Mouse (Mus musculus): ENCODE measurements around the gene Astl.

Gene Astl

GRCm38 (mm10) chr2:127398738-127399137, 60.3 kb downstream of the Astl start:
- no peak for DNase-seq (ENCODE audit: extremely low read depth, insufficient read length, low spot score)
